Mouse (Mus musculus) lung, embryonic 16.5 days (tissue): ENCODE results near the gene Slc9a8. TPM values are rescaled to one million over a fixed set of nuclear protein-coding genes. Genes with fewer than 3 reads are reported as not detected.
A peak's percentile ranks its signal among the peaks of the same experiment; 100 is the strongest.

Experiments used
- ATAC-seq: fragments of 200-750 bp; cut with Nextera tagmentation; 2 replicates; pipeline ENCODE4 v1.8.0; 2017; ENCODE audit warnings: low read depth, mild to moderate bottlenecking, moderate library complexity
- H3K27ac ChIP-seq: fragments of 300-500 bp; sonication (generic); 2 replicates; pipeline ENCODE4 v1.5.1; 2014; ENCODE audit warnings: mild to moderate bottlenecking, control low read depth, low read length
- H3K27me3 ChIP-seq: fragments of 300-500 bp; sonication (generic); 2 replicates; pipeline ENCODE4 v1.6.1; 2014; ENCODE audit warnings: low read depth, low read length, mixed read lengths; ENCODE audit not compliant: control insufficient read depth, insufficient read depth
- H3K36me3 ChIP-seq: fragments of 300-500 bp; sonication (generic); 2 replicates; pipeline ENCODE4 v1.6.1; 2014; ENCODE audit warnings: low read length; ENCODE audit not compliant: control insufficient read depth, insufficient read depth
- H3K4me1 ChIP-seq: fragments of 300-500 bp; sonication (generic); replicated peaks from 2 replicates; pipeline ENCODE4 v1.6.1; 2014; ENCODE audit warnings: low read length, mixed read lengths; ENCODE audit not compliant: control insufficient read depth, insufficient read depth
- H3K4me2 ChIP-seq: fragments of 300-500 bp; sonication (generic); 2 replicates; pipeline ENCODE4 v1.6.1; 2014; ENCODE audit warnings: low read depth, low read length, control low read depth
- H3K4me3 ChIP-seq: fragments of 300-500 bp; sonication (generic); 2 replicates; pipeline ENCODE4 v1.5.1; 2014; ENCODE audit warnings: mild to moderate bottlenecking, low read length, control low read depth
- H3K9ac ChIP-seq: fragments of 300-500 bp; sonication (generic); 2 replicates; pipeline ENCODE4 v1.6.1; 2014; ENCODE audit warnings: low read length, control low read depth
- H3K9me3 ChIP-seq: fragments of 300-500 bp; sonication (generic); 2 replicates; pipeline ENCODE4 v1.6.1; 2016; ENCODE audit warnings: low read length; ENCODE audit not compliant: control insufficient read depth
- WGBS: fragments of 180-500 bp; shearing (Covaris S2); extraction: QIAGEN DNeasy Blood & Tissue Kit; methylation state at CpG from one replicate; pipeline ENCODE4 v1.1.7; 2014; 5-methylcytosine and 5-hydroxymethylcytosine counted together
- polyA plus RNA-seq: library from polyadenylated mRNA; unstranded; fragments of >200 nt; fragmentation: Nextera tagmentation; extraction: Ambion mirVana; gene quantifications from 2 replicates; pipeline ENCODE4 v1.2.1, GENCODE M21; 2015

Slc9a8 gene
- polyA plus RNA-seq, 1 experiment from 2014 or later: 24.0 TPM

GRCm38 (mm10) chr2:167490813-167491525 lies 69.5 kb downstream of the Slc9a8 start:
- H3K9me3 ChIP-seq: no peaks in the 10 kb centered on the region
- no peak overlapping the region for H3K4me3 ChIP-seq
- ATAC-seq: no peak
- no peaks in the 10 kb centered on the region for H3K36me3 ChIP-seq
- no peak overlapping the region for H3K27ac ChIP-seq
- H3K4me2 ChIP-seq: peak overlapping the region; percentile 72; the same call in 1 of the 2 replicates
- no peaks in the 10 kb centered on the region for H3K27me3 ChIP-seq
- peak overlapping the region; percentile 94 for H3K9ac ChIP-seq
- H3K4me1 ChIP-seq: peaks cover 18% of the 10 kb centered on the region
- 73% methylated on average over 4 of the region's 4 CpGs for WGBS

GRCm38 (mm10) chr2:167491757-167492708 lies 70.5 kb downstream of the Slc9a8 start, which contains the start of gene Rnf114:
TSS of gene Rnf114 (plus strand) at chr2:167492645.
- H3K4me3 ChIP-seq: peak within 1 kb of the TSS; percentile 97
- peak; percentile 52 for ATAC-seq
- H3K4me1 ChIP-seq: peaks cover 18% of the 10 kb centered on the region
- H3K36me3 ChIP-seq: no peaks in the 10 kb centered on the region
- peak within 1 kb of the TSS; percentile 95 for H3K27ac ChIP-seq
- no peaks in the 10 kb centered on the region for H3K27me3 ChIP-seq
- H3K9me3 ChIP-seq: no peaks in the 10 kb centered on the region
- H3K4me2 ChIP-seq: peak within 1 kb of the TSS; percentile 72
- H3K9ac ChIP-seq: peak within 1 kb of the TSS; percentile 94
- 2% methylated on average over 51 of the region's 52 CpGs for WGBS

- no peaks in the 10 kb centered on the region for H3K9me3 ChIP-seq
- no peaks in the 10 kb centered on the region for H3K36me3 ChIP-seq
- H3K4me1 ChIP-seq: peaks cover 18% of the 10 kb centered on the region
- H3K9ac ChIP-seq: peak within 1 kb of the TSS; percentile 94
- H3K27ac ChIP-seq: peak within 1 kb of the TSS; percentile 95
- 1% methylated on average over 63 of the region's 63 CpGs for WGBS
- H3K4me3 ChIP-seq: peak within 1 kb of the TSS; percentile 97
- H3K4me2 ChIP-seq: peak within 1 kb of the TSS; percentile 72
- no peaks in the 10 kb centered on the region for H3K27me3 ChIP-seq
- peak; percentile 88 for ATAC-seq
These were observed 71.5 kb downstream of the Slc9a8 start, which contains the start of gene Spata2 for GRCm38 (mm10) chr2:167492713-167493636. TSS of gene Spata2 (minus strand) at chr2:167492887.

GRCm38 (mm10) chr2:167496437-167496836 lies 74.9 kb downstream of the Slc9a8 start:
- no peak for ATAC-seq
- no peaks in the 10 kb centered on the region for H3K9me3 ChIP-seq
- 79% methylated on average over 7 of the region's 7 CpGs for WGBS

GRCm38 (mm10) chr2:167497272-167497671 lies 75.8 kb downstream of the Slc9a8 start:
- Histone ChIP-seq H3K4me3 (no peak overlapping the region), H3K4me2 (no peak overlapping the region), H3K27me3 (no peaks in the 10 kb centered on the region), H3K4me1 (peaks cover 5% of the 10 kb centered on the region; the same call in 1 of the 2 replicates), H3K9me3 (no peaks in the 10 kb centered on the region), H3K9ac (no peak overlapping the region), H3K36me3 (no peaks in the 10 kb centered on the region), H3K27ac (no peak overlapping the region)
- 60% methylated on average over 5 of the region's 5 CpGs for WGBS
- ATAC-seq: no peak

More at GRCm38 (mm10) chr2:167496437-167496836, 74.9 kb downstream of the Slc9a8 start:
- H3K4me1 ChIP-seq: peaks cover 11% of the 10 kb centered on the region
- no peak overlapping the region for H3K4me3 ChIP-seq
- H3K36me3 ChIP-seq: no peaks in the 10 kb centered on the region
- H3K27me3 ChIP-seq: no peaks in the 10 kb centered on the region
- H3K4me2 ChIP-seq: no peak overlapping the region
- no peak overlapping the region for H3K27ac ChIP-seq
- H3K9ac ChIP-seq: no peak overlapping the region

- peak overlapping the region; percentile 71 for H3K4me2 ChIP-seq
- peaks cover 32% of the 10 kb centered on the region for H3K4me1 ChIP-seq
- 0 out of 2 replicates have a peak, but pooled peaks cover 2% of the 10 kb centered on the region for H3K36me3 ChIP-seq
- H3K27ac ChIP-seq: peak overlapping the region; percentile 83
- no peaks in the 10 kb centered on the region for H3K27me3 ChIP-seq
- H3K9me3 ChIP-seq: no peaks in the 10 kb centered on the region
- 38% methylated on average over 13 of the region's 13 CpGs for WGBS
- H3K4me3 ChIP-seq: peak overlapping the region; percentile 91
- no peak for ATAC-seq
- peak overlapping the region; percentile 93 for H3K9ac ChIP-seq
These were observed 81.2 kb downstream of the Slc9a8 start for GRCm38 (mm10) chr2:167502554-167503252.

- Histone ChIP-seq H3K9me3 (no peaks in the 10 kb centered on the region), H3K4me3 (peak overlapping the region; percentile 91), H3K4me1 (peaks cover 32% of the 10 kb centered on the region), H3K9ac (peak overlapping the region; percentile 93), H3K4me2 (peak overlapping the region; percentile 71), H3K27ac (peak overlapping the region; percentile 83), H3K27me3 (no peaks in the 10 kb centered on the region), H3K36me3 (peaks cover 2% of the 10 kb centered on the region; the same call in 1 of the 2 replicates)
- WGBS: under 1% methylated on average over 85 of the region's 85 CpGs
- peak; percentile 87 for ATAC-seq
These were observed 81.9 kb downstream of the Slc9a8 start for GRCm38 (mm10) chr2:167503253-167503895.
